Mouse (Mus musculus) cerebellum, adult 2 months (tissue): Measurements from ENCODE around the gene Pgpep1l.

Experiments used
- CTCF ChIP-seq: fragments of 200-500 bp; IDR thresholded peaks from 2 replicates; pipeline ENCODE4 v1.5.1; 2011; ENCODE audit warnings: low read depth, mild to moderate bottlenecking, control low read depth, low read length, moderate library complexity, borderline replicate concordance; ENCODE audit not compliant: insufficient read depth
- POLR2A ChIP-seq: fragments of 200-500 bp; IDR thresholded peaks from 2 replicates; pipeline ENCODE4 v1.6.1; 2011; ENCODE audit warnings: low read length, control low read depth, borderline replicate concordance; ENCODE audit not compliant: insufficient read depth

DNA sequence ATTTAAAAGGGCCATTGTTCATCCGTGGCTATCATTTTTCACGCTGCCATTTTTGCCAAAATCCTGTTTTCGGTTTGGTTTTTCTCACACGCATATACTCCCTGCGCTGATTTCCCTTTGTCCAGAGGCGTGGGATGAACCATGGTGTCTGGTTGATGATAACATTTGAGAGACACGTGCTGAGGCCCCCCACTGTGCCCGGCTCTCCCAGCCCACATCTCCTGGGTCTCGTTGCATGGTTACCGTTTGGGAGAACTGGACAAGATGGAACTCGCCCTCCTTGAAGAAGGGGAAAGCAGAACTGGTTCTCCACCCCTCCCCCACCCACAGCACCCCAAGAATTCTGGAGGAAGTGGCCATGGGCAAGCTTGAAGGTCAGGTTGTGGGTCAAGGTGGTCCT is 37.0 kb downstream of the Pgpep1l start:
- TF ChIP-seq CTCF (no peak), POLR2A (no peak)
